Mouse (Mus musculus) midbrain, embryonic 13.5 days (tissue): Measurements from ENCODE around the gene 3300002I08Rik. TPM values are rescaled to one million over a fixed set of nuclear protein-coding genes. Genes with fewer than 3 reads are reported as not detected.
"Not testable (repeated sequence)": the region's sequence is repeated elsewhere in the genome, so short reads cannot be mapped to it uniquely, and the experiment has no call there.

ENCODE experiments used
- ATAC-seq: fragments of 200-750 bp; cut with Nextera tagmentation; 2 replicates; pipeline ENCODE4 v1.8.0; 2017; ENCODE audit warnings: mild to moderate bottlenecking, moderate TSS enrichment, moderate library complexity
- H3K27ac ChIP-seq: fragments of 300-500 bp; sonication (generic); 2 replicates; pipeline ENCODE4 v1.5.1; 2015; ENCODE audit warnings: inconsistent platforms, mild to moderate bottlenecking, moderate library complexity
- H3K27me3 ChIP-seq: fragments of 300-500 bp; sonication (generic); 2 replicates; pipeline ENCODE4 v1.6.1; 2015; ENCODE audit warnings: mild to moderate bottlenecking, inconsistent platforms
- H3K36me3 ChIP-seq: fragments of 300-500 bp; sonication (generic); 2 replicates; pipeline ENCODE4 v1.6.1; 2015; ENCODE audit warnings: mild to moderate bottlenecking, inconsistent platforms
- H3K4me1 ChIP-seq: fragments of 300-500 bp; sonication (generic); replicated peaks from 2 replicates; pipeline ENCODE4 v1.6.1; 2015; ENCODE audit warnings: inconsistent platforms
- H3K4me2 ChIP-seq: fragments of 300-500 bp; sonication (generic); replicated peaks from 2 replicates; pipeline ENCODE4 v1.6.1; 2015; ENCODE audit warnings: moderate library complexity, mild to moderate bottlenecking, inconsistent platforms
- H3K4me3 ChIP-seq: fragments of 300-500 bp; sonication (generic); replicated peaks from 2 replicates; pipeline ENCODE4 v1.5.1; 2015; ENCODE audit warnings: mild to moderate bottlenecking, inconsistent platforms
- H3K9ac ChIP-seq: fragments of 300-500 bp; sonication (generic); replicated peaks from 2 replicates; pipeline ENCODE4 v1.6.1; 2015; ENCODE audit warnings: mild to moderate bottlenecking, inconsistent platforms
- H3K9me3 ChIP-seq: fragments of 300-500 bp; sonication (generic); 2 replicates; pipeline ENCODE4 v1.6.1; 2016; ENCODE audit warnings: mild to moderate bottlenecking, inconsistent platforms
- WGBS: fragments of 180-500 bp; shearing (Covaris S2); methylation state at CpG from one replicate; pipeline ENCODE4 v1.1.7; 2015; 5-methylcytosine and 5-hydroxymethylcytosine counted together
- polyA plus RNA-seq: library from polyadenylated mRNA; unstranded; fragments of >200 nt; fragmentation: Nextera tagmentation; extraction: Ambion mirVana; gene quantifications from 2 replicates; pipeline ENCODE4 v1.2.1, GENCODE M21; 2015

3300002I08Rik gene
- polyA plus RNA-seq = 13.4 and 15.5 TPM in 2 replicates

DNA sequence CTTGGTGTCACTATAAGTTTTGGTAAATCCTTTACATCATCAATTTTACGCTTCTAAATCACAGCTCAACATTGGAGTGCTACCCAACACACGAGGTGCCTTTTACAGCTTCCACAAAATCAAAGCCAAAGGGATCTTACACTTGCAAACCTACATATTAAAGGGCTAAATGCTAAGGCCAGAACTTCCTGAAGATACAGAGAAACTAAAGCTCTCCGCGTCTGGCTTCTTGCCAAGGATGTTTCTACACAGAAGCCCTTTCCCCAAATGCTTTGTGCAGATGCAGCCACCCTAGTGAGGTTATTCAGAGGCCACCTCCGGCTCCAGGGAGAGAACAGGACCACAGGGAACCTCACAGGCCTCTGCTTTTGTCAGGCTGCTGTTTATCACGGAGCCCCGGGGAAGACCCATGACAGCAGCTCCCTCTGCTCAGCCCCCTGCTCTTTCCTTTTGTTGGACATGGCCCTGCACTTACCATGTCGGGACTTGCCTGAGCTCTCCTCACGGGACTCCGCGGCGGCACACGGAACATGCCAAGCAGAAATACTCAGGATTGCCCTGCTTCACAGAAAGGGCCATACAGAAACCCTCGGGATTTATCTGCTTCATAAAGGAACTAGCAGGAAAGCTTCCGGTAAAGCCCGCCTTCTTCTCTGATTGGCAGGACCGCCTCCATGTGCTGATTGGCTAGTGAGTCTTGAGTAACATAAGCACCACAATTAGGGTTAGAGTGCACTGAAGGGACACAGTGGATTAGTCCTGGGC is at the start of gene 3300002I08Rik:
TSS of gene 3300002I08Rik (minus strand) at position 653 of the 765 bp plus-strand sequence.
- H3K9me3 ChIP-seq, H3K4me1 ChIP-seq, H3K27me3 ChIP-seq: not testable (repeated sequence)
- peak within 1 kb of the TSS; percentile 92 for H3K27ac ChIP-seq
- H3K4me2 ChIP-seq = peak within 1 kb of the TSS; percentile 56
- H3K4me3 ChIP-seq = peak within 1 kb of the TSS; percentile 67
- H3K36me3 ChIP-seq = peaks cover 11% of the 10 kb centered on the region
- ATAC-seq = peak; percentile 99
- WGBS = 6% methylated on average over 17 of the region's 17 CpGs
- peak within 1 kb of the TSS; percentile 80 for H3K9ac ChIP-seq

DNA sequence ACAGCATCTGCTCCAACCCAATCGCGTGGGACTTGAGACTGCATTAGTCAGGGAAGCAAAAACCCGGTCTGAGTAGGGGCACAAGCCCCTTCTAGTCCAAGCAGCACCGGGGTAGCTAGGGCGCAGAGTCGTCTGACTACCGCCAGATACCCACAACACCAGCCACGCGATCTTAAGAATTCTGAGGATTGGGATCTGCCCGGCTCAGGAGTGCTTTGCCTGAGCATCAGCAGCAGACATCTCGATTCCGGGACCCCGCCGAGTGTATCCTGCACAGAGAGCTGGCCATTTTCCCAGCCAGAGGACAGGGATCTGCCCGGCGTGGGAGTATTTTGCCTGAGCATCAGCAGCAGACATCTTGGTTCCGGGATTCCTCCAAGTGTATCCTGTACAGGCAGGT is 49.6 kb upstream of the 3300002I08Rik start:
- H3K4me2 ChIP-seq, H3K27me3 ChIP-seq, ATAC-seq, H3K4me3 ChIP-seq, H3K4me1 ChIP-seq, H3K9ac ChIP-seq, H3K27ac ChIP-seq: not testable (repeated sequence)
- Histone ChIP-seq H3K36me3 (peaks cover 25% of the 10 kb centered on the region), H3K9me3 (peaks cover 21% of the 10 kb centered on the region)
- WGBS = 93% methylated on average over 17 of the region's 17 CpGs

- Histone ChIP-seq H3K4me3 (no peak overlapping the region), H3K4me1 (no peaks in the 10 kb centered on the region), H3K27me3 (no peaks in the 10 kb centered on the region), H3K36me3 (no peaks in the 10 kb centered on the region), H3K4me2 (no peak overlapping the region), H3K9me3 (0 out of 2 replicates have a peak, but pooled peaks cover 7% of the 10 kb centered on the region), H3K27ac (no peak overlapping the region), H3K9ac (no peak overlapping the region)
- WGBS = 88% methylated on average over 1 of the region's 1 CpGs
- no peak for ATAC-seq
Observed at GRCm38 (mm10) chr2:150390198-150390597, 27.6 kb upstream of the 3300002I08Rik start.

GRCm38 (mm10) chr2:150385553-150386106 is 23.1 kb upstream of the 3300002I08Rik start:
- not testable (repeated sequence) for H3K4me2 ChIP-seq, H3K9ac ChIP-seq, H3K27me3 ChIP-seq, H3K4me3 ChIP-seq, ATAC-seq, H3K4me1 ChIP-seq, H3K9me3 ChIP-seq, H3K27ac ChIP-seq, H3K36me3 ChIP-seq
- WGBS = 95% methylated on average over 19 of the region's 19 CpGs

DNA sequence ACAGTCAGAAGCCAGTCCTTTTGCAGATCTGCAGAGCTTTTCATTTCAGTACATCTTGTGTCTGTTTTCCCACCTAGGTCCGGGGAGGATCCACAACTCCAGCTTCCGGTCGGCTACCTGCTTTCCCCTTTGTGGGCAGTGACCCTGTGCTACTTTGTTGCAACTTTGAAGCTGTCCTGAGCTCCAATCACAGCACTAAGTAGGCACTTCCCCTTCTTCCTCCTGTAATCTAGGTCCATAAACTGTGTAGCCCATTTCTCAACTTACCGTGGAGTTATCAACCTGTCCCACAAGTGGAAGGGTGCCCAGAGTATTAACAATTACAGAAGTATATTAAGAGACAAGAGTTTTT is 289 bp upstream of the 3300002I08Rik start:
- H3K36me3 ChIP-seq = peaks cover 8% of the 10 kb centered on the region

GRCm38 (mm10) chr2:150357136-150357535 is 5.4 kb downstream of the 3300002I08Rik start:
- H3K9ac ChIP-seq, H3K27me3 ChIP-seq, H3K4me1 ChIP-seq, H3K4me3 ChIP-seq, H3K9me3 ChIP-seq, H3K4me2 ChIP-seq, ATAC-seq, H3K27ac ChIP-seq: not testable (repeated sequence)
- H3K36me3 ChIP-seq = peaks cover 17% of the 10 kb centered on the region

More for the DNA sequence above, 289 bp upstream of the 3300002I08Rik start:
- ATAC-seq = peak; percentile 71; the same call in 1 of the 2 replicates
- peak overlapping the region; percentile 67 for H3K4me3 ChIP-seq
- H3K4me2 ChIP-seq = peak overlapping the region; percentile 56
- H3K9ac ChIP-seq = peak overlapping the region; percentile 80; the same call in 1 of the 2 replicates
- peak overlapping the region; percentile 92 for H3K27ac ChIP-seq
- peaks cover 3% of the 10 kb centered on the region; the same call in 1 of the 2 replicates for H3K4me1 ChIP-seq
- 15% methylated on average over 4 of the region's 4 CpGs for WGBS
- 0 out of 2 replicates have a peak, but pooled peaks cover 4% of the 10 kb centered on the region for H3K9me3 ChIP-seq
- no peaks in the 10 kb centered on the region for H3K27me3 ChIP-seq

DNA sequence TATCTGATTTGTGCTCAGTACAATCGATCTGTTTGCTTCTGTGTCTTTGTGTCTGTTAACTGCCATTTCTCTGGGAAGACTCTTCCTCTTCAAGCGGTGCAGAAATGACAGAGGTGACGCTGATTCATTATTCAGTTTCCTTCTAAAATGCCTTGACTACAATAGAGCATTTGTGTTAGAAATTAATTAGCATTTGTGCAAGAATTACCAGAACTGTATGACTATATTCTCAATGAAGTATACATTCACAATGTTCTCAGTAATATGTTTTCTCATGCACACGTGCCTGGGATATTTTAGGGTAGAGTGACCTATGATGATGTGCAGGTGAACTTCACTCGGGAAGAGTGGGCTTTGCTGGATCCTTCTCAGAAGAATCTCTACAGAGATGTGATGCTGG is 39.2 kb downstream of the 3300002I08Rik start, which contains the start of gene Gm10130:
TSS of gene Gm10130 (plus strand) at position 301 of the 400 bp plus-strand sequence.
- H3K4me3 ChIP-seq = no peak within 1 kb of the TSS
- no peak for ATAC-seq
- H3K4me1 ChIP-seq = no peaks in the 10 kb centered on the region
- 92% methylated on average over 5 of the region's 5 CpGs for WGBS
- H3K4me2 ChIP-seq = no peak within 1 kb of the TSS
- H3K27ac ChIP-seq = no peak within 1 kb of the TSS
- H3K27me3 ChIP-seq = no peaks in the 10 kb centered on the region
- peaks cover 36% of the 10 kb centered on the region for H3K9me3 ChIP-seq
- peaks cover 61% of the 10 kb centered on the region for H3K36me3 ChIP-seq
- H3K9ac ChIP-seq = no peak within 1 kb of the TSS

DNA sequence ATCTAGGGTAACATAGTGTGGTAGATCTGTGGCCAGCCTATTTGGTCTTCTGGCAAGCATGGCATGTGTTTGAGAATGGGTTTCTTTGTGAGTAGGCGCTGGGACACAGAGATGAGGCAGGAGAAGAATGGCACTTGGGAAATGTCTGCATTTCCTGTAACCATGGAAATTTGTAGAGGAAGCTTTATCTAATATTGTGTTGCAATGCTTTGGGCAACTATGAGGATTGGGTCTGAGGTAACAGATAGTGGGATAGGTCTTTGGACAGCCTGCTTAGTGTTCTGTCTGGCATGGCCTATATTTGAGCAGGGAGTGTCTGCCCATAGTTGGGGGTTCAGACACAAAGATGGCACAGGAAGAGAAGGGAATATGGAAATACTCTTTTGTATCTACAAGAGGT is 43.6 kb downstream of the 3300002I08Rik start:
- 94% methylated on average over 1 of the region's 1 CpGs for WGBS
- H3K36me3 ChIP-seq = peaks cover 52% of the 10 kb centered on the region

GRCm38 (mm10) chr2:150316140-150316539 is 46.4 kb downstream of the 3300002I08Rik start:
- H3K4me3 ChIP-seq = no peak overlapping the region
- no peak for ATAC-seq
- H3K9me3 ChIP-seq = peaks cover 28% of the 10 kb centered on the region
- H3K4me1 ChIP-seq = 0 out of 2 replicates have a peak, but pooled peaks cover 3% of the 10 kb centered on the region
- H3K4me2 ChIP-seq = no peak overlapping the region
- H3K27me3 ChIP-seq = no peaks in the 10 kb centered on the region
- peaks cover 33% of the 10 kb centered on the region for H3K36me3 ChIP-seq
- no peak overlapping the region for H3K27ac ChIP-seq
- no peak overlapping the region for H3K9ac ChIP-seq

More for the DNA sequence above, 43.6 kb downstream of the 3300002I08Rik start:
- H3K9me3 ChIP-seq = peaks cover 35% of the 10 kb centered on the region
- no peak for ATAC-seq
- no peak overlapping the region for H3K27ac ChIP-seq
- H3K4me3 ChIP-seq = no peak overlapping the region
- H3K9ac ChIP-seq = no peak overlapping the region
- no peak overlapping the region for H3K4me2 ChIP-seq
- no peaks in the 10 kb centered on the region for H3K27me3 ChIP-seq
- H3K4me1 ChIP-seq = no peaks in the 10 kb centered on the region

- peaks cover 11% of the 10 kb centered on the region; the same call in 1 of the 2 replicates for H3K36me3 ChIP-seq
- peak overlapping the region; percentile 59 for H3K4me2 ChIP-seq
- peak overlapping the region; percentile 66 for H3K9ac ChIP-seq
- H3K9me3 ChIP-seq, H3K27ac ChIP-seq, H3K27me3 ChIP-seq, H3K4me1 ChIP-seq: not testable (repeated sequence)
- H3K4me3 ChIP-seq = peak overlapping the region; percentile 53
- WGBS = 19% methylated on average over 19 of the region's 19 CpGs
- ATAC-seq = peak; percentile 98
Observed at GRCm38 (mm10) chr2:150310952-150311884, 51.3 kb downstream of the 3300002I08Rik start.

- H3K27ac ChIP-seq = no peak overlapping the region
- H3K4me3 ChIP-seq = no peak overlapping the region
- 89% methylated on average over 10 of the region's 10 CpGs for WGBS
- ATAC-seq = no peak
- no peaks in the 10 kb centered on the region for H3K9me3 ChIP-seq
- H3K4me2 ChIP-seq = no peak overlapping the region
- H3K27me3 ChIP-seq = no peaks in the 10 kb centered on the region
- H3K4me1 ChIP-seq = 0 out of 2 replicates have a peak, but pooled peaks cover 5% of the 10 kb centered on the region
- no peak overlapping the region for H3K9ac ChIP-seq
- no peaks in the 10 kb centered on the region for H3K36me3 ChIP-seq
Observed at GRCm38 (mm10) chr2:150307183-150307773, 55.3 kb downstream of the 3300002I08Rik start.
